Mouse (Mus musculus): ENCODE results near the gene Zfp984.
A peak's percentile ranks its signal among the peaks of the same experiment; 100 is the strongest.
"Not testable (repeated sequence)": the region's sequence is repeated elsewhere in the genome, so short reads cannot be mapped to it uniquely, and the experiment has no call there.

Zfp984 gene

GRCm38 (mm10) chr4:147809292-147809965 is at the start of gene Zfp984:
Gene Zfp984, minus strand, starts transcription at chr4:147809788.
- DNase-seq (ENCODE audit: extremely low spot score) = peak; percentile 73

GRCm38 (mm10) chr4:147850776-147851175 is 41.2 kb upstream of the Zfp984 start:
- no peak for DNase-seq (ENCODE audit: extremely low spot score)

- DNase-seq (ENCODE audit: extremely low spot score) = peak; percentile 75
These were observed 39.0 kb upstream of the Zfp984 start for GRCm38 (mm10) chr4:147848584-147848991.

GRCm38 (mm10) chr4:147847614-147848583 is 38.3 kb upstream of the Zfp984 start, which contains the start of gene Zfp933:
Gene Zfp933, minus strand, starts transcription at chr4:147848366.
- no peak for DNase-seq (ENCODE audit: extremely low spot score)

- no peak for DNase-seq (ENCODE audit: extremely low spot score)
These were observed 33.3 kb upstream of the Zfp984 start for GRCm38 (mm10) chr4:147842871-147843270.

GRCm38 (mm10) chr4:147839282-147839681 is 29.7 kb upstream of the Zfp984 start:
- DNase-seq (ENCODE audit: extremely low spot score) = not testable (repeated sequence)

- DNase-seq (ENCODE audit: extremely low spot score) = no peak
These were observed 14.8 kb upstream of the Zfp984 start for GRCm38 (mm10) chr4:147824389-147824788.

GRCm38 (mm10) chr4:147821414-147821813 is 11.8 kb upstream of the Zfp984 start:
- DNase-seq (ENCODE audit: extremely low spot score) = not testable (repeated sequence)

- DNase-seq (ENCODE audit: extremely low spot score) = not testable (repeated sequence)
These were observed 10.1 kb upstream of the Zfp984 start for GRCm38 (mm10) chr4:147819659-147820058.

- no peak for DNase-seq (ENCODE audit: extremely low spot score)
These were observed 5.1 kb upstream of the Zfp984 start for GRCm38 (mm10) chr4:147814592-147815167.

GRCm38 (mm10) chr4:147813249-147813765 is 3.7 kb upstream of the Zfp984 start:
- DNase-seq (ENCODE audit: extremely low spot score) = no peak

GRCm38 (mm10) chr4:147809966-147810304 is 347 bp upstream of the Zfp984 start:
- not testable (repeated sequence) for DNase-seq (ENCODE audit: extremely low spot score)

GRCm38 (mm10) chr4:147808483-147808882 is 1.1 kb downstream of the Zfp984 start:
- DNase-seq (ENCODE audit: extremely low spot score) = not testable (repeated sequence)

- not testable (repeated sequence) for DNase-seq (ENCODE audit: extremely low spot score)
These were observed 14.3 kb downstream of the Zfp984 start for GRCm38 (mm10) chr4:147795308-147795707.

GRCm38 (mm10) chr4:147794026-147794665 is 15.4 kb downstream of the Zfp984 start:
- DNase-seq (ENCODE audit: extremely low spot score) = not testable (repeated sequence)

GRCm38 (mm10) chr4:147793390-147793916 is 16.1 kb downstream of the Zfp984 start:
- DNase-seq (ENCODE audit: extremely low spot score) = not testable (repeated sequence)

GRCm38 (mm10) chr4:147791729-147792128 is 17.9 kb downstream of the Zfp984 start:
- DNase-seq (ENCODE audit: extremely low spot score) = not testable (repeated sequence)

- DNase-seq (ENCODE audit: extremely low spot score) = not testable (repeated sequence)
These were observed 63.3 kb downstream of the Zfp984 start for GRCm38 (mm10) chr4:147746255-147746654.

- peak; percentile 45 for DNase-seq (ENCODE audit: extremely low spot score)
These were observed 70.8 kb downstream of the Zfp984 start for GRCm38 (mm10) chr4:147738636-147739369.
